In the genomic region with DNA sequence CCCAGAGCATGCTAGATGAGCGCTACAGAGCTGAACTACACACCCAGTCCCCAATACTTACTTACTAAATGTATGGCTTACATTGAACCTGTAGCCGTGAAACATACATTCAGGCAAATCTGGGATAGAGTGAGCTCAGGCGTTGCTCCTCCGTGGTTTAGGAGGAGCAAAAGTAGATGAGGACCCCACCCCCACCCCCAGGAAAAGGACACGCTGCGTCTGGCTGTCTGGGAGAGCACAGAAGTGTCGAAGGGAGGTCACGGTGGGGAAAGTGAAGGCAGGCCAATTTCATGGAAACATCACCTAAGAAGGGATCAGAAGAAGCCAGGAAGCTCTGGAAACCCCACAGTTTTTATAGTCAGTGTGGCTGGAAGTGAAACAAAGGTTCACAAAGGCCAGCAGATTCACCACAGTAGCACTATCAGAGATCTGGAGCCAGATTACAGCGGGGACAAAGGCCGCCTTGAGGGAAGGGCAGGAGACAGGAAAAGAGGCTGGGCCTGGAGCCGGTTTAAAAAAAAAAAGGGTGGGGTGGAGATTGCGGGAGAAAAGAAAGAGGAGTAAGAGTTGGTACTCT, we compare ENCODE assay signal across 8 mouse cellular contexts. TPM values are rescaled to one million over a fixed set of nuclear protein-coding genes. Genes with fewer than 3 reads are reported as not detected.
DNase-seq lines count a peak whose midpoint lies in the region; ATAC-seq and TF ChIP-seq lines count a peak whose summit lies in the region.

No protein-coding gene starts in this region.

- WGBS in forebrain, embryonic 10.5 days: 2% methylated on average over 12 of the region's 12 CpGs
- 6% methylated on average over 12 of the region's 12 CpGs for WGBS in liver, embryonic 14.5 days (ENCODE audit: insufficient replicate concordance)

- H3K36me3 ChIP-seq in forebrain, embryonic 10.5 days (replicated peaks): no peaks in the 10 kb centered on the region
- no peaks in the 10 kb centered on the region for H3K36me3 ChIP-seq in liver, embryonic 14.5 days (replicated peaks; ENCODE audit: control insufficient read depth, insufficient read depth, low read depth)

- H3K9me3 ChIP-seq in forebrain, embryonic 10.5 days: no peaks in the 10 kb centered on the region
- no peaks in the 10 kb centered on the region for H3K9me3 ChIP-seq in liver, embryonic 14.5 days (ENCODE audit: control insufficient read depth, low read length)

- H3K9ac ChIP-seq in liver, embryonic 14.5 days (replicated peaks): peak overlapping the region; percentile 66

- no peaks in the 10 kb centered on the region for H3K27me3 ChIP-seq in forebrain, embryonic 10.5 days (ENCODE audit: poor library complexity, severe bottlenecking)
- no peaks in the 10 kb centered on the region for H3K27me3 ChIP-seq in liver, embryonic 14.5 days (ENCODE audit: control insufficient read depth, insufficient read depth, low read length)

- H3K4me2 ChIP-seq in liver, embryonic 14.5 days (ENCODE audit: low read depth): peak overlapping the region; percentile 89

- peak overlapping the region; percentile 96 for H3K27ac ChIP-seq in forebrain, embryonic 10.5 days
- H3K27ac ChIP-seq in liver, embryonic 14.5 days: peak overlapping the region; percentile 3

- H3K4me1 ChIP-seq in forebrain, embryonic 10.5 days: peaks cover 21% of the 10 kb centered on the region
- peaks cover 7 to 14% of the 10 kb centered on the region in 2 experiments for H3K4me1 ChIP-seq in liver, embryonic 14.5 days (replicated peaks; ENCODE audit: control insufficient read depth in 2 of 2, insufficient read depth in 2 of 2, low read length in 1 of 2)

- no peak; the same call in 1 of the 2 replicates for TF ChIP-seq EP300 in liver, embryonic 14.5 days (IDR thresholded peaks at IDR 0.05; ENCODE audit: low read depth)

- no peak for TF ChIP-seq CTCF in liver, embryonic 14.5 days (IDR thresholded peaks at IDR 0.05; ENCODE audit: low read depth)

- peak overlapping the region; percentile 49 for H3K4me3 ChIP-seq in forebrain, embryonic 10.5 days
- H3K4me3 ChIP-seq in liver, embryonic 14.5 days (ENCODE audit: insufficient read depth in 1 of 2, low read depth in 2 of 2, low read length in 2 of 2): peak overlapping the region; percentile 50 to 68

- peak; percentile 55 for DNase-seq in embryo, embryonic 10 days (ENCODE audit: low spot score)
- DNase-seq in embryo, embryonic 11 days: no peak
- peak; percentile 74 for DNase-seq in 3T3-L1 (ENCODE audit: low read depth, low spot score)
- peak; percentile 53 for DNase-seq in forebrain, embryonic 10.5 days (ENCODE audit: extremely low spot score, low spot score)
- DNase-seq in liver, embryonic 14.5 days (ENCODE audit: low read depth in 3 of 3, low spot score in 3 of 3): no peak
- no peak for DNase-seq in spleen, postnatal 4 days (ENCODE audit: low spot score in 2 of 2)
- DNase-seq in adrenal gland, postnatal 25 days: no peak

- ATAC-seq in liver, embryonic 14.5 days (ENCODE audit: insufficient read depth): peak; percentile 31
- no peak; the same call in 1 of the 2 replicates for ATAC-seq in frontal cortex, adult (ENCODE audit: low TSS enrichment)

RNA-seq across cellular contexts. Expression of gene Nsd1, which starts 20.0 kb away (rescaled TPM):
- 66.8 and 70.1 TPM in 2 replicates for polyA plus RNA-seq in forebrain, embryonic 10.5 days (2016; fragmentation: Nextera tagmentation; extraction: Ambion mirVana)
- polyA plus RNA-seq in liver, embryonic 14.5 days (2012; rRNA removed): 7.0 and 8.0 TPM in 2 replicates
- polyA plus RNA-seq in liver, embryonic 14.5 days (2014; fragmentation: Nextera tagmentation; extraction: Ambion mirVana): 13.8 and 15.8 TPM in 2 replicates
- 121 and 142 TPM in 2 replicates for total RNA-seq in adrenal gland, postnatal 25 days (2021)

RNA-seq across cellular contexts. Expression of gene Fgfr4, which starts 37.2 kb away (rescaled TPM):
- polyA plus RNA-seq in forebrain, embryonic 10.5 days (2016; fragmentation: Nextera tagmentation; extraction: Ambion mirVana): 0.16 and 0.30 TPM in 2 replicates
- 3.9 and 4.7 TPM in 2 replicates for polyA plus RNA-seq in liver, embryonic 14.5 days (2012; rRNA removed)
- polyA plus RNA-seq in liver, embryonic 14.5 days (2014; fragmentation: Nextera tagmentation; extraction: Ambion mirVana): 3.3 and 4.5 TPM in 2 replicates
- 35.6 and 60.4 TPM in 2 replicates for total RNA-seq in adrenal gland, postnatal 25 days (2021)

RNA-seq across cellular contexts. Expression of gene Gm17617, which starts 56.3 kb away (rescaled TPM):
- polyA plus RNA-seq in forebrain, embryonic 10.5 days (2016; fragmentation: Nextera tagmentation; extraction: Ambion mirVana): not detected in 2 replicates
- not detected in 2 replicates for polyA plus RNA-seq in liver, embryonic 14.5 days (2012; rRNA removed)
- polyA plus RNA-seq in liver, embryonic 14.5 days (2014; fragmentation: Nextera tagmentation; extraction: Ambion mirVana): not detected in 2 replicates
- total RNA-seq in adrenal gland, postnatal 25 days (2021): not detected in 2 replicates

Comparison
In these comparisons a context has a peak if more than half of its experiments do, and no peak if none do; other contexts are left out.
1. DNase-seq: peak in embryo, embryonic 10 days (single experiment), 3T3-L1 (single experiment) and forebrain, embryonic 10.5 days (single experiment); none in embryo, embryonic 11 days (single experiment), liver, embryonic 14.5 days (0 of 3), spleen, postnatal 4 days (0 of 2) and adrenal gland, postnatal 25 days (single experiment).